Mouse (Mus musculus): Measurements from ENCODE around the gene Mal.

Mal gene

DNA sequence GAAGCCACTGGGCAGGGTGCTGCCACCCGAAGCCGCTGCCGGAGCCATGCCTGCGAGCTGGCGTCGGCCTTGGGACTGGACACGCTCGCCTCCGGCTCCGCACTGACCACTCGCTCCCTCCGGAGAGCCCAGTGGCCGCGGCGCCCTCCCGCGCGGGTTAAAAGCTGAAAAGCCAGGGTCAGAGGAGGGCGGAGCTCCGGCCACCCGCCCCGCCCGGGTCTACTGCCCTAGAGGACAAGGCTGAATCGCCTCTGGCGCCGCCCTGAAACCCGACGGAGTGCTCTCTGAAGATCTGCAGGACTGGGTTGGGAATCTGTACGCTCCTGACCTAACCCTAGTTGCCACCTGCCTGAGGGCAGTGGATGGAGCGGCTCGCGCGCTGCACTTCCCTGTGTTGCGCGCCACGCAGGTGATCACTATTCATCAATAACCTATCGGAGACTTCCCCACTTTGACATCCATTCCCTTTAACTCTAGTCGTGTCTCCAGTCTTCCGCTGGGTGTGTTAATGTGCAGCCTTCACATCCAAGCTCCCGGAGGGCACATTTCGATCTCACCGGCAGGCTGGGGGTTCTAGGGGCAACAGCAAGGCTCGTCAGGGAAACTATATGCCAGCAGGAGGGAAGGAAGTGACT is at the start of gene Mal:
Gene Mal (minus strand): TSS at position 610 of the 635 bp plus-strand sequence.
- in situ Hi-C loops (cut with MboI, MseI) = no loop called here

DNA sequence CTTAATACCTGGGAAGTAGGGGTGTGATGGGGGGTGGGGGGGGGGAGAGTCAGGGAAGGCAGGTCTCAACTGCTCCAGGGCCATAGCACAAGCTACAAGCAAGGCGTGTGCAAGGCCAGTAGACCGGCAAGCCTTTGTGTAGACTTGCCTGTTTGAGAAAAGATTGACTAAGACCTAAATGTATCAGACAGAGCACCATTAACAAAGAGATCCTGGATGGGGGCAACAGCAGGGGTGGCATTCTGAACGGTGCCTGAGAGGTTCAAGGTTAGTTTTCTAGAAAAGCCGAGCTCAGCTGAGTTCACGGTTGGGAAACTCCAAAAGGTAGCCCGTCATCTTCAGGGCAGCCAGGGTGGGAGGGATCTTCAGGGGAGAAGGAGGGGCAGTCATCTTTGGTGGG is 48.8 kb upstream of the Mal start:
- in situ Hi-C loops (cut with MboI, MseI) = no loop called here

DNA sequence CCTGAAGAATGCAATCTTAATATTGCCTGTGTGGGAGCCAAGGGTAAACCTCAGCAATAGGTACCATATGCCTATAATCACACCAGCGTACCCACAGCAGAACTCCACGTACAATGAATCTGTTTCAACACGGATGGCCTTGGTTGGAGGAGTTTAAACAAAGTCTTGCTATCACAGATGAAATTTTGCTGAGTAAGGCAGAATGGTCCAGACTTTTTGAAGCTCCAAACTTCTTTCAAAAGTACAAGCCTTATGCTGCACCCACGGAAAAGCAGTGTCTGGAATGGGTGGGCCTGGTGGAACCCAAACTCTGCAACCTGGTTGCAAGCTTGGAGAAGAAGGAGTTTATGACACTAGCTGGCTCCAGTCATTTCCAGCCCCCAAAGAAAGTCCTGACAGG is 32.7 kb upstream of the Mal start:
- in situ Hi-C loops (cut with MboI, MseI) = no loop called here

DNA sequence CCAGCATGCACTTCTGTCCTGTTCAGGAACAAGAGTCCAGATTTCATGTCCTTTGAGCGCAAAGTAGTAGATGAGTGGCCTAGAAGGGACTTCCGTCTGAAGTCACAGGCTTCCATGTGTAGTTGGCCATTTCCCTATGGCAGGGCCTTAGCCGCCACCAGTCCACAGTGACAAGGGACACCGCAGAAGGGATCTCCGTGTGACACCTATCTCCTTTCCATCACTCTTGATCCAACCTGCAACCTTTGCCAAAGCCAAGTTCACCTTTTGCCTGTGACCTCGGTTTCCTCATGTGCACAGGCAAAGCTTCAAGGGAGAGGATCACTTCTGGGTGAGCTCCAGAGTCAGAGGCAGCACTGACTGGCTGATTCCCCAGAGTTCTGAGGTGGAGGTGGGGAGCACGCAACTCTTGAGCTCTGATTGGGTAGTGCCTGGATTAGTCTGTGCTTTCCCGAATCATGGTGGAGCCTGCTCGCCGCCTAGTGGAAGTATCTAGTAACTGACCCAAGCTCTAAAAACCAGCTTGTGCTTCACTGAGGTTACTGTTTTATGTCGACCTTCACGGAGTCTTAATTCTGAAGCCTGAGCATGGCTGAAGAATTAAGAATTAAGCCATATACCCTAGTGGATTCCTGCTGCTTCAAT is 27.3 kb upstream of the Mal start:
- in situ Hi-C loops (cut with MboI, MseI) = loop anchor here in 1 of 2 experiments (5.0 kb wide), 2 partner anchors 37 to 402 kb away; no protein-coding TSS in a partner anchor

DNA sequence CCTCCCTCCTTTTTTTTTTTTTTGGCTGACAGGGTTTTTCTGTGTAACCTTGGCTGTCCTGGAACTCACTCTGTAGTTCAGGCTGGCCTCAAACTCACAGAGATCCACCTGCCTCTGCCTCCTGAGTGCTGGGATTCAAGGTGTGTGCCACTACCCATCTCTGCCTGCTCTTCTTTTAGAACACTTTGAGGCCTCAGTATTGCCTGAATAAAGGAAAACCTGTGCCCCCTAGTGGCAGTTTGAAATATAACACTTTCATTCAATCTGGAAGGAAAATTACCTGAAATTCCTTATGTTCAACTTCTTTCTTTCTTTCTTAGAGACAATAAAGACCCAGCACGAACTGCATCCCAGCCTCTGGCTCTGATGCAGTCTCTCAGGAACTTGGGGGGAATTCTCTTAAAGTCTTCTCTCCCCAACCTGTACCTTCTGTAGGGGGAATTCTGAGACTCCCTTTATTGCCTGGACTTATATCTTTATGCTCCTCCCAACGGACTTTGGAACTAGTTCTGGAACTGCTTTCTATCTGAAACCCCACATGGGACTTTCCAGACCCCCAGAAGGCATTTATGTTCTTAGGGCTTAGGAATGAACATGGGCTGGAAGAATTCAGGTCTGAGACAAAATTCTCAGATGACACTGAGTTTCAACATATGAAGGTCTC is 11.5 kb upstream of the Mal start:
- in situ Hi-C loops (cut with MboI, MseI) = no loop called here

DNA sequence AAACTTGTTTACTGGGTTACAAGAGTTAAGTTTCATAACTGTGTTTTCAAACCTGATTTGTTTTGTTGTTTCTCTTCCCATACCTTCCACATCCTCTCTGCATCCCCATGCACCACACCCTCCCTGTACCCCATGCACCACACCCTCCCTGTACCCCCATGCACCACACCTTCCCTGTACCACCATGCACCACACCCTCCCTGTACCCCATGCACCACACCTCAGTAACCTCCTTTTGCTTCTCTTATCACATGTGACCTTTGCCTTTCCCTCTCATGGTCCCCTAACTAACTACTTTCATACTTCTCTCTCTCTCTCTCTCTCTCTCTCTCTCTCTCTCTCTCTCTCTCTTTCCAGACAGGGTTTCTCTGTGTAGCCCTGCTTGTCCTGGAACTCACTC is 10.5 kb upstream of the Mal start:
- in situ Hi-C loops (cut with MboI, MseI) = no loop called here

DNA sequence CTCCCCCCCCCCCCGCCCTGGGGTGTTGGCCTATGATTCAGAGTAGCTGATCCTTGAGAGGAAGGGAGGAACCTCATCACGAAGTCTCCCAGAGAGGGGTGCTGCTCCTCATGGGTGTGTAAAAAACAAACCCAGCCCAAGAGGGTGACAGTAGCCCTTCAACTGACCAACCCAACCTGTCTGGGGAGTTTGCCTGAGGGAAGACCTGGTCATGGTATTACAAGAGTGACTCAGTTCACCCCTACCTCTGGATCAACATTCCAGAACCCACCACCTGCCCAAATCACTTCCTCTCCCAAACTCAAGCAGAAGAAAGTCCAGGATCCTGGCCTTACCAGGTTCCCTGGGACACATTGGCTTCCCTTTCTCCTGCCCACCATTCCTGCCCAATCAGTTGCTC is 6.2 kb upstream of the Mal start:
- in situ Hi-C loops (cut with MboI, MseI) = no loop called here

DNA sequence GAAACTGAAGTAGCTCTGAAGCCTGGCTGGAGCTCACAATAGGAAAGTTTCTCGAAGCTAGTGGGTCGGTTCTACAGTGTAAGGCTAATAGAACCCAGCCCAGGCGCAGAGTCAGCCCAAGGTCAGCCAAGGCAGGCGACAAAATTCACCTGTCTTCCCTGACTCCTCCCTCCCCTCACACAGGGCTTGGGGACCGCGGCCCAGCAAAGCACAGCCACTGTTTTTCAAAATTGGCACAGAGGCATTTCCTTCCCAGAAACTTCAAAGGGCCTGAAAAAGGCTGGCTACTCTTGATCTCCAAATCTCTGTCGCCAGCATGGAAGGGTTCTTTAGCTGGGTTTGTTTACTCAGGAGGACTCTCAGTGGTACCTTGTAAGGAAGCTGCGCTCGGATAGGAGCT is 1.1 kb downstream of the Mal start:
- in situ Hi-C loops (cut with MboI, MseI) = no loop called here

DNA sequence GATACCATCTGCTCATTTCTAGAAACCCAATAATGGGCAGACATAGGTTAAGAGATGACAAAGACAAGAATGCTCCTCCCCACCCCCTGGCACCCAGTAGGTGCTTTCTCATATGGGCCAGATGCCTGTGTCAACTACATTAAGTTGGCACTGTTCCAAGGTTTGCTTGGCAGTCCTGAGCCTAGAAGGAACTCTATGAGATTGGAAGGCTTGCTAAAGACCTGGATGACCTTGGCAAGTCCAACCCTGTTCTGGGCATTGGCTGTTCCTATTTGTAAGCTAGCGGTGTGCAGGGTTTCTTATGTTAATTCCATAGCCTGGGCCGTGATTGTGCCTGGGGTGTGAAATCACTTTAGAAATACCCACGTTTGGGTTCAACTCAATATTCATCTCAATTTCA is 1.7 kb downstream of the Mal start:
- in situ Hi-C loops (cut with MboI, MseI) = no loop called here

DNA sequence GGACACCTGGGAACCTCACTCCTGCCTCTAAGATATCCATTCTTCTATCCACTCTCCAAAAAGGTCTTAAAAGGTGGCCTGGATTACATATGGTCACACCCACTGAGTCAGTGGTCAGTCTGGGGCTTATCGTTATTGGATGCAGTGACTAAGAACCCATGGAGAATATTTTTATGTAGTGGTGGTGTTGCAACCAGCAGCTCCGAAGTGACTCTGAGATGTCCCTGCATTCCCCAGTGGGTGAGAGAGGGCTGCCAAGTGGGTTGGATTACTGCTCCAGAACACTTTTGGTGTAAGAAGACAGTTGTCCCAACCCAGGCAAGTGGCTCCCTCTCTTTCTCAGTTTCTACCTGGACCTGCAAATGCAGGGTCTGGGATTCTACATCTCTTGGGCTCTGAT is 3.7 kb downstream of the Mal start:
- in situ Hi-C loops (cut with MboI, MseI) = no loop called here

DNA sequence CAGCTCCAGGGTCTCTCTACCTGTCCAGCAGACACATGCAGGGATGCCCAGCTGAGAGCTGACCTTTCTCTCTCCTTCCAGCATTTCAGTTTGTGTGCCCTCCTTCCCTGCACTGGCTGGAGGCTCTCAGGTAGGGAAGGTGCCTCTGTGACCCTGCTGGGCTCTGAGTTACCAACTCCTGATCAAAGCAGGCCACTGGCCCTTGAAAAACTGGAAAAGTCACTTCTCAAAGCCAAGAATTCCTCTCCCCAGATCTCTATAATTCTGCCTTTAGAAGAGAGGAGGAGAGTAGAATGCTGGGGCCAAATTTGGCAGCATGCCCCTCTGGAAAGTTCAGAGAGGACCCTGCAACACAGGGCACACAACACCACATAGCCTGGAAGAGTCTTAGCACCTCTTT is 4.2 kb downstream of the Mal start:
- in situ Hi-C loops (cut with MboI, MseI) = no loop called here

DNA sequence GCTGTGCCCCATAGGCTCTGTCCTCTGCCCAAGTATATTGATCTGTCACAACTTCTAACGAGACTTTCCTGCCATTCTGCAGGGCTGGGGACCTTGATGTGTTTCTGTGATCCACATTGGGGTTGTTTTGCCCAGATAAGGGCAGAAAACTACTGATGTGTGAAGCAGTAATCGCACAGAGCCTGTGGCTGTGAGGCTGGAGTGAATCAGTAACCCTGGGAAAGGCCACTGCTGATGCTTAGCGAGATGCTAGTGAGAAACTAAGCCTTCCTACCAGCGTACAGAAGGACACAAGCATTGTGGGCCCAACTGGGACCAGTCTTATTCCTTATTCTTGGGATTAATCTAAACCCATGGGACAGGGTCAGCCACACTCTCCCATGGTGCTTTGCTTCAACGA is 4.9 kb downstream of the Mal start:
- in situ Hi-C loops (cut with MboI, MseI) = no loop called here

DNA sequence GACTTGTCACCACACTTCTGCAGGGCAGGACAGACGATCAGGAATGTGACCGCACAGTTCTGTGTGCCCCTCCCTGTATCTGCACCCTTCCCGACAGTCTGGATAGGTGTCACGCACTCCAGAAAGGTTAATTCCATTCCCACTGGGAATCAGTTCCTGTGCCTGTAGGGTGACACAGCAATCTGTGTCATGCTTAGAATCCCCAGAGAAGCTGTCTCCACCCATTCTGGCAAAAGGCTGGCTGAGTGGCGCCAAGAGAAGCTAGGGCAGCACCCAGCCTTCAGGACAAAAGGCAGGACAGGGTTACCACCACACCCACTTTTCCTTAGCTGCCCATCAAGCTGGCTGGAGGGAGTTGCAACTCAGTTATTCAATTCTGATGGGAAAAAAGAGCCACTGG is 6.6 kb downstream of the Mal start:
- in situ Hi-C loops (cut with MboI, MseI) = loop anchor here in 1 of 2 experiments (5.0 kb wide), 1 partner anchor 32 kb away; no protein-coding TSS in a partner anchor

DNA sequence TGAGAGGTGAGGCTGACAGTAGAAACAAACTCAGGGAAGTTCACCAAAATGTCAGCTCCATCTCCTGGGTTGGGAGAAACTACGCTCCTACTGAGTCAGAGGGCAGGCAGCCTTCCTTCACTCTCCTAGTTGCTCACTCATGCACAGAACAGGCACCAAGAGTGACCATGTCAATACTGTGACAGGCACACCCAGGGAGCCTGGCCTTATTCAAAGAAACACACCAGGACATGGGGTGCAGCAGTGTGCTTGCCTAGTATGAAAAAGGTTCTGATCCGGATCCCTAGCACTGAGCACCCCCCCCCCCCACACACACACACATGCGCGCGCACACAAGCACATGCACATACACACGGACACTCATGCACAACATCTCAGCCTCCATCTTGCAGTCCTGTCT is 8.3 kb downstream of the Mal start:
- in situ Hi-C loops (cut with MboI, MseI) = loop anchor here in 1 of 2 experiments (5.0 kb wide), 1 partner anchor 34 kb away; no protein-coding TSS in a partner anchor

DNA sequence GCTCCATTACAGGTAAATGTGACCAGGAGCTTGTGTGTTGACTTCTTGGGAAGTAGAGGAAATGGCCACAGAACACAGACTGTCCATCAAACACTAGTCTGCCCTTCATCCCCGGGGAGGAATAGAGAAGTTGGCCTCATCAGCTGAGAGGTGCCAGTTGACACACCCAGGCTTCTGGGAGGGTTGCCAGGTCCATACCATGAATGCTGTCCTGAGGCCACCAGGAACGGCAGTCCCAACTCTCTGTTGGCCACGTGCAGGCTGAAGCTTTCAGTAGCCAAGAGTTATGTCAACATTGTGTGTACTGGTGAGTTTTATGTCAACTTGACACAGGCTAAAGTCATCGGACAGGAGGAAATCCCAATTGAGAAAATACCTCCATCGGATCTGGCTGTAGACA is 9.6 kb downstream of the Mal start:
- in situ Hi-C loops (cut with MboI, MseI) = loop anchor here in 1 of 2 experiments (5.0 kb wide), 1 partner anchor 35 kb away; no protein-coding TSS in a partner anchor

DNA sequence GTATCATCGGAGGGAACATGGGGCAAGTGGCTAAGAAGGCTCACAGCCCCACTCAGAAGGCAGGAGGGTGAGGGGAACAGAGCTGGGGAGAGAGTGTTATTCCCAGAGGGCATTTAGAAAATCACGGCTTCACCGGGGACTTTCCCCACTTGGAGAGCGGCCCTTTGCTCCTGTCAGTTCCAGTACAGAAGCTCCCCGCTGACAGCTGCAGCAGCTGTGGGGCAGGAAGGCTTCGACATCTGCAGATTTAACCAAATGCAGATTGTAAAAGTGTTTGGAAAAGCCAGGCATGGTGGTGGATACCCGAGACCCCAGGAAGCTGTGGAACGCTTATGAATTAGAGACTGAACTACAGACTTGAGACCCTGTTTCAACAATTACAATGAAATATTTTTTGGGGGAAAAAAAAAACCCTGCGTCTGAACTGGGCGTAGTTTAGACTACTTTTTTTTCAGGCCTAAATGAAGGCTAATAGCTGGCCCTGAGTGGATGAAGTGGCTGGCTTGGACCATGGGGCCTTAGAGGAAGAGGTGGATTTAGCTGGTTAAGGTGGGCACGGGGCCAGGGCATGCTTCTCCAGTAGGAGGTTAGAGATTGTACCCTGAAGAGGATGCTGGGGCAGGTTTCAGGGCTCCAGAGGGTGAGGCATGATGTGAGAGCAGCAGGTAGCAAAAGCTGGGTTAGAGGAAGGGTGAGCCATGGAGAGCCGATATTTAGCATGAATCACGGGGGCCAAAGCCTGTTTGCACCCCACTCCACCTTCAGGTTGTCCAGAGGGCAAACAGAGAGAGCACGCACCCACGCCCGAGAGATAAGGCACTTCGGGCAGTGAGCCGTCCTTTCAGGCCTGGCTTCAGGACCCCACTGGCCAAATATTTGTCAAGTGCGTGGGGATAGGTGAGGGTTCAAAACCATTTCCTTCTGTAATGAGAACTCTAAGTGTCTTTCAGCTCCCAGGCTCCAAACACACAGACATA is 12.5 kb downstream of the Mal start:
- in situ Hi-C loops (cut with MboI, MseI) = no loop called here

DNA sequence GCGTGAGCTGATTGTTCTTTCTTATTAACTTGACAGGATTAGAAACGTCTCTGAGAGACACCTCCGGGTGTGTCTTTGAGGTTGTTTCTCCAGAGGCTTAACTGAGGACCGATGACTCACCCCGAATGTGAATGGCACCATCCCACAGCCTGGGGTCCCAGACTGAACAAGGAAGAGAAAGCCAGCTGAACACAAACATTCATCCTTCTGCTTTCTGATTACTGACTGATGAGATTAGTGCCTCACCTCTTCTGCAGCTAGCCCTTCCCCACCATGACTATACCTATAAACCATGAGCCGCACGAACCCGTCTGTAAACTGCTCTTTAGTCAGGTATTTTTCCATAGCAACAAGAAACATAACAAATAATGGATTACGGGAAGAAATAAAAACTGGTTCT is 17.5 kb downstream of the Mal start:
- in situ Hi-C loops (cut with MboI, MseI) = no loop called here

DNA sequence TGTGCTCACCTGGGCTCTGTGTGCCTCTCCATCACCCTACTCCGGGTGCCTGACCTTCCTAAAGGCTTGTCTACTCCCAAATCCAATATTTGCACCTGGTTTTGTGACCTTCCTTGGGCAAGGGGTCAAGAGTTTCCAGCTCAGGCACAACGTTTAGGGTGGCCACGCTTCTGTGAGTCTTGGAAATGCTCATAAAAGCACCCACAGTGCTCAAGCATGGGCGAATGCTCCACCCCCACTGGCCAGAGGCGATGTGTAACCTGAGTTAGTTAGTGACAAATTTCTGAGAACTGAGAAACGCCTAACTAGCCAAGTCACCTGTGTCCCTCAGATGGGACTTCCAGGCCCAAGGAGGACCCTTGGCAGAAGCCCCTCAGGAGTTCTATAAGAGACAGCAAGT is 20.9 kb downstream of the Mal start:
- in situ Hi-C loops (cut with MboI, MseI) = no loop called here

DNA sequence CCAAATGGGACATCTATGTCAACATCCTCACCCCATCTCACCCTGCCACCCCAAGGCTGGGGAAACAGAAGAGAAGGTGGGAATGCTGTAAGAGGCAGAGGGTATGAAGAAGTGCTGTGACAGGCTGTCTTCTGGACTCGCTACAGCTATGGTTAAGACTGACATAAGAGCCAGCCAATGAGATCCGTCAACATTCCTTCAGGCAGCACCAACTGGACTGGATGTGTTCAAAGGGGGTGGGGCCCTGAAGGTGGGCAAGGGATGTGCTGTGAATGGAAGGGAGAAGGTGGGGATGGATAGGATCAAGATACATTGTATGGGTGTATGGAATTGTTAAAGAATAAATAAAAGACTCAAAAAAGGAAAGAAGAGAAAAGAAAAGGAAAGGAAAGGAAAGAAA is 23.9 kb downstream of the Mal start:
- in situ Hi-C loops (cut with MboI, MseI) = no loop called here

DNA sequence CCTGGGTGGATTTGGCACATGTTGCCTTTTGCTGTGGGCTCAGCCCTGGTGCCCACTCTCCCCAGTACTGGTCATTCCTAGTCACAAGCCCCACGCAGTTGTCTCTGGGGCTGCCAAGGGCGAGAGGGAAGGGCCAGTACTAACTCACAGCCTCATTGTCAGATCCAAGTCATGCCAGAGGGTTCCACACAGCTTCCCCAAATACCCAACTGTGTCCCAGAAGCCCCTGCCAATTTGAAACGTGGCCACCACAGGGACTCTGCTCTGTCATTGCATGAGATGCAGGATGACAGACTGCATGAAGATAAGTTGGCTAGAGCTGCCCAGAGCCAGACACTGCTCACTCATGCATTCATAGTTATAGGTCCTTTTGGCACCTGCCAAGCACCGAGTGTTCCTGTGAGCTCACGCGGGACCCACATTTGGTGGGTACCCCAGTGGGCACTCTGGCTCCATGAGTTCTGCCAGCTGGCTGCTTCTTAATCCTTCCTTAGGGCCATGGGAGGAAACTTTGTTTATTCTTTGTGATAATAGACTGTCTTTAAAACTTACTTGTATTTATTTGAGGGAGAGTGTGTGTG is 28.4 kb downstream of the Mal start:
- in situ Hi-C loops (cut with MboI, MseI) = no loop called here

DNA sequence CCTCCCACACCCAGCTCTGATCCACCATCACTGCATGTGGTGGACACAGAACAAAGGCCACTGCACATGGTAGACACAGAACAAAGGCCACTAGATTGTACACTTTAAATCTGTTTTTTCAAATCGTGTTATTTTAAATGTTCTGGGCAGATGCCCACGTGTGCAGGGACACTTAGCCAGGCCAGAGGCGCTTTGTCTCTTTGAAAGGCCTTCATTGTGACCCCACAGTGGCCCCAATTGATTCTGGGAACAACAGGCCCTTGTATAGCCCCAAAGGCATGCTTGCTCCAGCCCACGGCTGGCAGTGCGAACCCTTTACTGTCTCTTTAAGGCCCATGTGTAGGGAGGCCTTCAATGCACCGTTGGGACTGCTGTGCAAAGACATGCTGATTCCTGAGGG is 29.1 kb downstream of the Mal start:
- in situ Hi-C loops (cut with MboI, MseI) = no loop called here

Measured in T-helper 17 cell (primary cell).